Mouse (Mus musculus) B cell, adult (primary cell): Measurements from ENCODE around the gene Prrt2. TPM values are rescaled to one million over a fixed set of nuclear protein-coding genes. Genes with fewer than 3 reads are reported as not detected.

ENCODE experiments used
- total RNA-seq: library from RNA; stranded (reverse); gene quantifications from 4 replicates; pipeline ENCODE4 v1.2.4, GENCODE M21; 2023; ENCODE audit not compliant: inconsistent age

Gene Prrt2
- 1.2 to 1.6 TPM (median 1.4 TPM) in 4 replicates for total RNA-seq

GRCm38 (mm10) chr7:127020901-127021562, at the start of gene Prrt2, which contains the start of gene Gm42742:
Gene Prrt2, minus strand, starts transcription at chr7:127021211.
Gene Gm42742, minus strand, starts transcription at chr7:127021097.

GRCm38 (mm10) chr7:127041851-127042672, 21.1 kb upstream of the Prrt2 start, which contains the start of gene Kif22:
Gene Kif22, minus strand, starts transcription at chr7:127042471.

GRCm38 (mm10) chr7:127026984-127027726, 6.1 kb upstream of the Prrt2 start, which contains the start of gene Maz:
Gene Maz, minus strand, starts transcription at chr7:127027037.

GRCm38 (mm10) chr7:127016971-127017949, 3.8 kb downstream of the Prrt2 start, which contains the start of gene Pagr1a:
Gene Pagr1a, minus strand, starts transcription at chr7:127017352.

GRCm38 (mm10) chr7:127016481-127016485, 4.7 kb downstream of the Prrt2 start, which contains the start of gene Pagr1b:
Gene Pagr1b, minus strand, starts transcription at chr7:127016484.

GRCm38 (mm10) chr7:127014320-127014719, 6.7 kb downstream of the Prrt2 start, which contains the start of gene Mvp:
Gene Mvp, minus strand, starts transcription at chr7:127014621.

GRCm38 (mm10) chr7:126975950-126976866, 44.8 kb downstream of the Prrt2 start, which contains the start of gene Cdiptos:
Gene Cdiptos, minus strand, starts transcription at chr7:126976098.

GRCm38 (mm10) chr7:126975893-126975949, 45.3 kb downstream of the Prrt2 start, which contains the start of gene Cdipt:
Gene Cdipt, plus strand, starts transcription at chr7:126975914.

Other genes starting within 250 kb of the Prrt2 start
- 214 to 273 TPM (median 230 TPM) in 4 replicates for gene Ypel3, start 244.3 kb downstream of the Prrt2 start, total RNA-seq
- 6.5 to 8.9 TPM (median 7.0 TPM) in 4 replicates for gene Tbx6, start 239.7 kb downstream of the Prrt2 start, total RNA-seq
- gene Ppp4c, start 228.7 kb downstream of the Prrt2 start, total RNA-seq, result 266 to 298 TPM (median 270 TPM) in 4 replicates
- gene Fam57b, start 223.5 kb downstream of the Prrt2 start, total RNA-seq, result not detected in 4 replicates
- gene 4930451I11Rik, start 189.6 kb downstream of the Prrt2 start, total RNA-seq, result not detected in 4 replicates
- not detected in 4 replicates for gene Doc2a, start 173.8 kb downstream of the Prrt2 start, total RNA-seq
- 19.8 to 34.1 TPM (median 25.1 TPM) in 4 replicates for gene Hirip3, start 159.2 kb downstream of the Prrt2 start, total RNA-seq
- gene Ino80e, start 158.8 kb downstream of the Prrt2 start, total RNA-seq, result 80.6 to 105 TPM (median 95.0 TPM) in 4 replicates
- gene Taok2, start 136.5 kb downstream of the Prrt2 start, total RNA-seq, result 86.7 to 99.4 TPM (median 89.7 TPM) in 4 replicates
- 36.7 to 44.6 TPM (median 41.0 TPM) in 4 replicates for gene Tmem219, start 98.3 kb downstream of the Prrt2 start, total RNA-seq
- 34.7 to 41.2 TPM (median 38.6 TPM) in 4 replicates for gene Kctd13, start 92.3 kb downstream of the Prrt2 start, total RNA-seq
- gene Asphd1, start 71.6 kb downstream of the Prrt2 start, total RNA-seq, result not detected in 4 replicates
- 4.5 to 6.9 TPM (median 5.5 TPM) in 4 replicates for gene Sez6l2, start 70.6 kb downstream of the Prrt2 start, total RNA-seq
- 66.9 to 70.5 TPM (median 68.4 TPM) in 4 replicates for gene Cdipt, start 45.3 kb downstream of the Prrt2 start, total RNA-seq
- 0.54 to 1.4 TPM (median 1.3 TPM) in 4 replicates for gene Cdiptos, start 45.1 kb downstream of the Prrt2 start, total RNA-seq
- gene Mvp, start 6.6 kb downstream of the Prrt2 start, total RNA-seq, result 41.1 to 44.2 TPM (median 42.9 TPM) in 4 replicates
- gene Pagr1b, start 4.7 kb downstream of the Prrt2 start, total RNA-seq, result 6.5 to 7.8 TPM (median 6.7 TPM) in 3 of 4 replicates, not detected in the other
- 3.8 to 30.1 TPM (median 20.5 TPM) in 3 of 4 replicates, not detected in the other for gene Pagr1a, start 3.9 kb downstream of the Prrt2 start, total RNA-seq
- 26.9 to 42.2 TPM (median 37.4 TPM) in 4 replicates for gene Gm42742, start 114 bp downstream of the Prrt2 start, total RNA-seq
- 211 to 222 TPM (median 215 TPM) in 4 replicates for gene Maz, start 5.8 kb upstream of the Prrt2 start, total RNA-seq
- 2.8 to 4.5 TPM (median 3.0 TPM) in 4 replicates for gene Kif22, start 21.3 kb upstream of the Prrt2 start, total RNA-seq
- gene Zg16, start 66.1 kb upstream of the Prrt2 start, total RNA-seq, result 2.3 to 4.0 TPM (median 2.6 TPM) in 3 of 4 replicates, not detected in the other
- gene AI467606, start 70.1 kb upstream of the Prrt2 start, total RNA-seq, result 46.0 to 63.9 TPM (median 57.5 TPM) in 4 replicates
- gene Qprt, start 101.0 kb upstream of the Prrt2 start, total RNA-seq, result 0.42 to 1.1 TPM (median 0.59 TPM) in 4 replicates
- gene Spn, start 116.6 kb upstream of the Prrt2 start, total RNA-seq, result 6.5 to 8.8 TPM (median 7.3 TPM) in 4 replicates
- gene Cd2bp2, start 174.8 kb upstream of the Prrt2 start, total RNA-seq, result 76.0 to 79.5 TPM (median 77.9 TPM) in 4 replicates
- gene Tbc1d10b, start 187.3 kb upstream of the Prrt2 start, total RNA-seq, result 54.5 to 63.3 TPM (median 58.6 TPM) in 4 replicates
- 5.3 to 13.4 TPM (median 8.4 TPM) in 4 replicates for gene Mylpf, start 187.7 kb upstream of the Prrt2 start, total RNA-seq
- 9.1 to 13.5 TPM (median 10.3 TPM) in 4 replicates for gene Zfp553, start 211.8 kb upstream of the Prrt2 start, total RNA-seq
- gene Sept1, start 211.9 kb upstream of the Prrt2 start, total RNA-seq, result 393 to 439 TPM (median 415 TPM) in 4 replicates
- gene Zfp771, start 223.1 kb upstream of the Prrt2 start, total RNA-seq, result 14.8 to 24.2 TPM (median 17.5 TPM) in 4 replicates
- 13.9 to 18.3 TPM (median 14.3 TPM) in 4 replicates for gene Dctpp1, start 239.5 kb upstream of the Prrt2 start, total RNA-seq